Mouse (Mus musculus) kidney, postnatal 25 days (tissue): ENCODE measurements around the gene Rasa1.

Source experiments
- DNase-seq, 2 experiments: peaks; one replicate each; pipeline ENCODE4 v3.0.0; 2021; ENCODE audit warnings: mixed read lengths in 2 of 2

The Rasa1 gene

GRCm38 (mm10) chr13:85288843-85289713 is at the start of gene Rasa1:
Rasa1 (minus strand) TSS chr13:85289130.
- DNase-seq = peak; percentile 94 to 98

DNA sequence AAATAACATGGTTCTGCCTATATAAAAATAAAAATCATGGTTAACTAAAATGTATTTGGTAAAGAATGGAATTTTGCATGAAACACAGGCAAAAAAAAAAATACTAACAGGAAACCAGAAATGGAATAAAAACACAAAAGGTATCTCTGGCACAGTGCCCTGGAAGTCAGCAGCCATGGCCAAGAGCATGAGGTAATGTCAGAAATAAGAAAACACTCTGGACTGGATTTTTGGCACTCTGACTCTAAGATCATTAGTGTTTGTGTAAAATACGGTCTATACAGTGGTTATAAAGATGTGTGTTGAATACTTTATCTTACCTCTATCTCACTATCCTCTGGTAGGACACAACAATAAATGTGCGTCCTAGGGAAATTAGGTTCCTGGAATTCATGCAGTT is 22.6 kb upstream of the Rasa1 start:
- no peak for DNase-seq

GRCm38 (mm10) chr13:85310968-85311367 is 22.0 kb upstream of the Rasa1 start:
- DNase-seq = no peak

- no peak for DNase-seq
These were observed 21.6 kb upstream of the Rasa1 start for GRCm38 (mm10) chr13:85310483-85310882.

DNA sequence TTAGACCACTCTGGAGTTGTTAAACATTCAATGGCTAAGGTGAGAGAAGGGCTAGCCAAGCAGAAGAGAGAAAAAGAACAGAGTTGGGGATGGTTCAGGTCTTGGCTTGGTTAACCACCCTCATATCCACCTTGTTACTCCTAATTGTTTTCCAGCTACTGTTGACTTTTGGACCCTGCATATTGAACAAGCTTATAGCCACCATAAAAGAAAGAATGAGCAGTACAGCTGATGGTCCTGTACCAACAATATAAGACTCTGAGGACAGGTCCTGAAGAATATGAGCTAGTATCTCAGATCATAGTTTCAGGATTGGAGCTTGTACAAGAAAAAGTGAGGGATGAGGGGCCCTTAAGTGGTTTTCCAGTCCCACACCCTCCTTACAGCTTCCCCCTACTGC is 17.1 kb upstream of the Rasa1 start:
- no peak for DNase-seq

- no peak for DNase-seq
These were observed 1.7 kb upstream of the Rasa1 start for GRCm38 (mm10) chr13:85290651-85291050.

- no peak for DNase-seq
These were observed 422 bp downstream of the Rasa1 start for GRCm38 (mm10) chr13:85288574-85288842.

DNA sequence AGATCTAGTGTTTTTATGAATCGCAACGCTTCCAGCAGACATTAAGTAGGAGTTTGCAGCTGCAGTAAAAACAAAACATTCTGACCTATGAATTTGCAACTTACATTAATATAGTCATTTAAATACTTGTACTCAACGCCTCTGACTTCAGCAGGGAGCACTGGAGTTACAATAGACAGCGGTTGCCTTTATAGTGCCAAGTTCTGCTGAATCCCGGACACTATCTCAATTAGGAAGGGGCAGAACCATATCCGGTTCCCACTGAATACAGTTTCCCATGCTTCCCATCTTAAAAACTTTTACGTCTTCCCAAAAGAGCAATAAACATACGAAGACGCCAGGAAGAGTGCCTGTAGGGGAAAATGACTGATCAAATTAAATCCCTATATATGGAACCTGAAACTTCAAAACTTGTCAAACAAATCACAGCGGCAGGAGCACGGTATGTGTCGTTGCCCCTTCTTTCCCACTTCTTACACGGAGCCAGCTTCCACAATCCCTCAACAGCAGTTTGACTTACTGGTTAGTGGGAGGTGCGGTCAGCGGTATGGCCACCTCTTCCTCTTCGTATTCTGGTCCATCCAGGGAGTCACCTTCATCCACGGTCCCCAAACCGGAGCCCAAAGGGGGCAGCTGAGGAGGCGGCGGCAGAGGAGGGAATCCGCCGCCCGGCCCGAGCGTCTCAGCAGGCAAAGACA is 905 bp downstream of the Rasa1 start:
- DNase-seq = peak; percentile 20 to 56

GRCm38 (mm10) chr13:85282626-85283025 is 6.3 kb downstream of the Rasa1 start:
- no peak for DNase-seq

- DNase-seq = no peak
These were observed 10.0 kb downstream of the Rasa1 start for GRCm38 (mm10) chr13:85278951-85279350.

- DNase-seq = no peak
These were observed 14.4 kb downstream of the Rasa1 start for GRCm38 (mm10) chr13:85274572-85274971.

GRCm38 (mm10) chr13:85273788-85274187 is 15.1 kb downstream of the Rasa1 start:
- no peak for DNase-seq

- no peak for DNase-seq
These were observed 50.2 kb downstream of the Rasa1 start for GRCm38 (mm10) chr13:85238760-85239159.

DNA sequence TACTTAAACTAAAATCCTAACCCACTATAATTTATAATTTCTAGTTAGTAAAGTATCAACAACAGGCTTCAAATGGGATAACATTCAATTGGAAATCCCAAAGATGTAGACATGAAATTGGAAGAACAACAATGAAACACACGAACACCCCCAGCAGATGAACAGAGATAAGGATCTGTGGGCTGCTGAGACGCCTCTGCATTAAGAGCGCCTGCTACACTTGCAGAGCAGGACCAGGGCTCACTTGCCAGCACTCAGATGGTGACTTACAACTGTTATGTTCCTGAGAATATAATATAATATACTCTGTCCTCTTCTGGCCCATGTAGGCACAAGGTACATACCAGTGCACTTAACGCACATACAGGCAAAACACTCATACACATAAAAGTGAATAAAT is 70.3 kb downstream of the Rasa1 start:
- DNase-seq = no peak

- DNase-seq = no peak
These were observed 78.6 kb downstream of the Rasa1 start for GRCm38 (mm10) chr13:85210353-85210752.

- DNase-seq = no peak
These were observed 80.3 kb downstream of the Rasa1 start for GRCm38 (mm10) chr13:85208656-85209055.

GRCm38 (mm10) chr13:85207493-85207892 is 81.4 kb downstream of the Rasa1 start:
- DNase-seq = no peak

DNA sequence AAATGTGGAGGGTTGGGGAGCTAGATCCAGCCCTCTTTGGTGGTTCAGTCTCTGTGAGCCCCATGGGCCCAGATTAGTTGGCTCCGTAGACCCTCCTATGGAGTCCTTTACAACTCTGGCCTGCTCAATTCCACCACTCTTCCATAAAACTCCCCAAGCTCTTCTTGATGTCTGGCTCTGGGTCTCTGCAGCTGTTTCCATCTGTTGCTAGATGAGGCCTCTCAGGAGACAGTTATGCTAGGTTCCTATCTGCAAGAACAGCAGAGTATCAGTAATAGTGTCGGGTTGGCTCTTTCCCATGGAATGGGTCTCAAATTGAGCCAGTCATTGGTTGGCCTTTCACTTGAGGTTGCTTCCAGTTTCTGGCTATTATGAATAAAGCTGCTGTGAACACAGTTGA is 97.7 kb downstream of the Rasa1 start:
- no peak for DNase-seq

GRCm38 (mm10) chr13:85189644-85190121 is 99.2 kb downstream of the Rasa1 start:
- DNase-seq = peak; percentile 24 to 51

DNA sequence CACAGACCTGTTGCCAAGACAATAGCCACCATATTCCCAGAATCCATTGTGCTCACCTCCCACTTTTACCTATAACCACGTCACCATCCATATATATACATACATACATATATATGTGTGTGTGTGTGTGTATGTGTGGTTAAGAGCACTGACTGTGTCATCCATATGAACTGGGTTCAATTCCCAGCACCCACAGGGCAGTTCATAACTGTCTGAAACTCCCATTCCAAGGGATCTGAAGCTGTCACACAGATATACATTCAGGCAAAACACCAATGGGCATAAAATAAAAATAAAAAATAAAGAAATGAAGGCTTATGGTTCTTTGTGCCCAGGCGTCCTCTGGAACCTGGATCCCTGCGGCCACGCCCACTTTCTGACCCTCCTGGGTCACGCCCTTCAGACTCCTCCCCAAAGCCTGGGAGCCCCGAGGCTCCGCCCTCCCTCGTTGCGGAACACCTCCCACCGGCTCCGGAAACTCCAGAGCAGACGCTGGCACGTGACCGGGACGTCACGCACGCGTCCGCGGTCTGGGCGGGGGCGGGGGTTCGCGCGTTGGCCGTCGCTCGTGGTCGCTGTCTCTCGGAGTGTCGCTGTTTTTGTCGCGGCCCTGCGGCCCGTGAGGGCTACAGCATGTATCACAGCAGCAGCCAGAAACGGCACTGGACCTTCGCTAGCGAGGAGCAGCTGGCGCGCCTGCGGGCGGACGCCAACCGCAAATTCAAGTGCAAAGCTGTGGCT is 99.9 kb downstream of the Rasa1 start, which contains the start of gene Ccnh:
Gene Ccnh, plus strand, starts transcription at position 506 of the 741 bp plus-strand sequence.
- DNase-seq = peak; percentile 95 to 96
